Mouse (Mus musculus) embryo, embryonic 11 days (tissue): ENCODE results near the gene Ncapd2.
A peak's percentile ranks its signal among the peaks of the same experiment; 100 is the strongest.
"Not testable (repeated sequence)": the region's sequence is repeated elsewhere in the genome, so short reads cannot be mapped to it uniquely, and the experiment has no call there.

Experiments
- DNase-seq: peaks from one replicate; pipeline ENCODE4 v3.0.0-alpha.2; 2015

The Ncapd2 gene

DNA sequence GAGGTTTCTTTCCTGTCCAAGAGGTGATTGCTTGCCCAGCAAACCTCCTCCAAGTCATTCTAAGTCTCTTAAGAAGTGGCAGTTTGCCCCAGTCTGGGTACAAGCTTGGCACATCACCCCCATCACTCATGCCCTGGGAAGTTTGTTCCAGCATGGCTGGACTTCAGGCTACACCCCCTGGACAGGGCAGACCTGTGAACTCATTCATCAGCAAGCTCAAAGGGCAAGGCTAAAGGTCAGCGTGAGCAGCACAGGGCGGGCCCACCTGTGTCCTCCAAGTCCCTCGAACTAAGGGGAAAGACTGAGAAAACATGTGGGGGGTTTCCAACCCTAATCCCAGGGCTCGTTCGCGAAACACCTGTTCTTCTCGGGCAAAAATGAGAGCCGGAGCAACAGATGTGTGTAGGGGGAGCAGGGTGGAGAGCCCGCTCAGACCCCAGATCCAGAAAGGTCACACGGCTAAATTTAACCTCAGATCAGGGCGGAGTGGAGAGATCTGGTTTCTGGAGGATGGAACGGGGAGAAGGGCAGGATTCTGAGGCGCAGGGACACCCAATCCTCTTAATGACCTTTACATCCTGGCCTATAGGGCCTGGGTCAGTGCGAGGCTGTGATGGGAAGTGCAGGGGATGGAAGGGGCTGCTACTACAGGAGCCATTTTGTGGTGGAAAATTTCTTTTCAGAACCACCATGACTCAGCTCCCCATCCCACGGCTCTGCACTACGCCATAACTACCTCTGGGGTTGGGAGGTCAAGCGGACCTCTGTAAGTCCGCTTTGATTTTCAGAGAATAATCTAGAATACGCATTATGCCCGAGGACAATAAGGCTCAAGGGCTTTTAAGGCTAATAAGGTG, 27.5 kb downstream of the Ncapd2 start:
- peak; percentile 30 for DNase-seq

DNA sequence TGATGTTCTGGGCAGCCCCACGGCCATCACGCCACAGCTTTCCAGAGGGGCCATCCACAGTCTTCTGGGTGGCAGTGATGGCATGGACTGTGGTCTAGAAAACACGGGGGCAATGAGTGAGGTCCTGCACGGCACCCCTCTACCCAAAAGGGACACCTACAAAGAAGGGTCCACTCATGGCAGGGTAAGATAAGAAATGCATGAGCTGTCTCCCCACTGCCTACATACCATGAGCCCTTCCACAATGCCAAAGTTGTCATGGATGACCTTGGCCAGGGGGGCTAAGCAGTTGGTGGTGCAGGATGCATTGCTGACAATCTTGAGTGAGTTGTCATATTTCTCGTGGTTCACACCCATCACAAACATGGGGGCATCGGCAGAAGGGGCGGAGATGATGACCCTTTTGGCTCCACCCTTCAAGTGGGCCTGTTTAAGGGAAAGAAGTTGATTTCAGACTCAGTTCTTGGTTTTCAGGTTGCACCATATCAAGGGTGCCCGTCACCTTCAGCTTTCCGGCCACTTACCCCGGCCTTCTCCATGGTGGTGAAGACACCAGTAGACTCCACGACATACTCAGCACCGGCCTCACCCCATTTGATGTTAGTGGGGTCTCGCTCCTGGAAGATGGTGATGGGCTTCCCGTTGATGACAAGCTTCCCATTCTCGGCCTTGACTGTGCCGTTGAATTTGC, 28.7 kb downstream of the Ncapd2 start:
- DNase-seq = not testable (repeated sequence)

DNA sequence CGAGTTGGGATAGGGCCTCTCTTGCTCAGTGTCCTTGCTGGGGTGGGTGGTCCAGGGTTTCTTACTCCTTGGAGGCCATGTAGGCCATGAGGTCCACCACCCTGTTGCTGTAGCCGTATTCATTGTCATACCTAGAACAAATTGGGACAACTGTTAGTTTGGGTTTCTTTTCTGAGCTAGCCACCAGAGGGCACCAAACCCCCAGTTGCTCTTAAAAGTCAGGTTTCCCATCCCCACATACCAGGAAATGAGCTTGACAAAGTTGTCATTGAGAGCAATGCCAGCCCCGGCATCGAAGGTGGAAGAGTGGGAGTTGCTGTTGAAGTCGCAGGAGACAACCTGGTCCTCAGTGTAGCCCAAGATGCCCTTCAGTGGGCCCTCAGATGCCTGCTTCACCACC, 29.5 kb downstream of the Ncapd2 start:
- peak; percentile 69 for DNase-seq

DNA sequence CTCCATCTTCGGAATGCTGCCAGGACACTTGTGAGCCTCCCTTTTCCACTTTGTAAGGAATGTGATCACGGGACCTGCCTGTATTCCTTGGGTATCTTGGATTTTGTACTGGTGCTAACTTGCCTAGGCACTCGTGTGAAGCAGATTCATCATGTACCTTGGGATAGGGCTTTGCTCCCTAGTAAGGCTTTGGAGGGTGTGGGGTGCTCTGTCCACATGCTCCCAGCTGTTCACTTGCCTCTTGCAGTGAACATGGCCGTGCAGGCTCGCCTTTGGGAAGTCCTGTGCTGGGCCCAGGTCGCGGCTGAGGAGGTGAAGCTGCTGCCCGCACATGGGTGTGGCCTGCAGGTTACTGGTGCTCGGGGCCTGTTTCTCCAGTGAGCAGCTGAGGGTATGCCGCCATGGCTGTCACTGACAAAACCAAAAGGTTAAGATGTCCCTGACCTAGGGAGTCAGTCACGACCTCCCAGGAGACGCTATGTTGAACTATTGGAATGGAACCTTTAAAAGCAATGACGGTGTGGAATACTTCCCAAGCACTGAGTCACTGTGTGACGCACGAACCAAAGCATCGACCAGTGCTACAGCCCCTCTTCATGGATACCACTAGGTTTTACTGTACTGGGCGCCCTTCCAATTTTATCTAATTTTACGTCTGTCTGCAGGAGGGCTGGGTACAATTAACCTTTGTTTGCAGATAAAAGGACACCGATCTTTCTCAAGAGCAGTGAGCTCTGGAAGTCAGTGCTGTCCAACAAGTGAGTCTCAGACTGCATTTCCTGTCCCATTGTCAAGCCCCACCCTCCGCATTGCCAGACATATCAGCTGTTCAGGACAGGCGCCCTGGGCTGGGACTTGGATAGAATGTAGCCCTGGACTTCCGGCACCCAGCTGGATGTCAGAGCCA, 30.4 kb downstream of the Ncapd2 start:
- peak; percentile 73 for DNase-seq

DNA sequence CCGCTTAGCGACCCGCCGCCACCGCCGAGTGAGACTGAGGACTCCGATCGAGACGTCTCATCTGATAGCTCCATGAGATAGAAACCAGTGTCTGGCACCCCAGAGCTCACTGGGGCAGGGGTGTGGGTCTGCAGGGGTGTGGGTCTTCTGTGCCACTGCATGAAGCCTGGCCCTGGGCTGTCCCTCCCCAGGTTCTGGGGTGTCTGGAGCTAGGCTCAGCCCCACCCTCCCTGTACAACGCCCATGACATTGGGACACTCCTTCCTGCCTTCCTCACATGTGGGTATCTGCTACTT, 31.0 kb downstream of the Ncapd2 start:
- peak; percentile 30 for DNase-seq

DNA sequence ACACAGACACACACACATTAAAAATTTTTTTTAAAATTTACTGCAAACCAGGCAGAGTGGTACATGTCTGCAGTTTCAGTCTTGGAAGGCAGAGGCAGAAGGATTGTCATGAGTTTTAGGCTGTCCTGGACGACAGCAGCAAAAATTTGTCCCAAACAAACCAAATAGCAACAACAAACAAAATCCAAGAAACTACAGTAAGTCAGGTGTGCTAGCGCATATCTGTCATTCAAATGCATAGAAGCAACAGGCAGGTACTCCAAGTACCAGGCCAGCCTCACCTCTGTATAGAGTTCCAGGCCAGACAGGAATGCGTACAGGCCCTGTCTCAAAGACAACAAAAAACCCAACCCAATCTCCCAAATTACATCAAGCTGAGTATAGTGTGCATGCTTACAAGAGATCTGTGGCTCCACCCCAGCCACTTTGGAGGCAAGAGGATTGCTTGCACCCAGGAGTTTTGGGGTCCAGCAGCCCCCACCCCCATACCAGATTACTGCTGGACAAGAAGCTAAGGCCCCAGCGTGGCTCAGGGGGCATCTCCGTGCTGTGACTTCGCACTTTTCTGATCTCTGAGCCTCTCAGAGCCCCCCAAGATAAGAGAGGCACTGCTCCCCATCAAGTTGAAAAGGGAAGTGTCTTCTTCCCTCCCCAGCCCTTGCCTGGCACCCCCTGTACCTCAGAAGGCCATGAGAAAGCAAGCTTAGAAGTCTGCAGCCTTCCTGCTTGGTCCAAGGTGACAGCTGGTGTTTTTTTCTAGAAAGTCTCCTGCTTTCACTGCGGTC, 31.5 kb downstream of the Ncapd2 start:
- no peak for DNase-seq

DNA sequence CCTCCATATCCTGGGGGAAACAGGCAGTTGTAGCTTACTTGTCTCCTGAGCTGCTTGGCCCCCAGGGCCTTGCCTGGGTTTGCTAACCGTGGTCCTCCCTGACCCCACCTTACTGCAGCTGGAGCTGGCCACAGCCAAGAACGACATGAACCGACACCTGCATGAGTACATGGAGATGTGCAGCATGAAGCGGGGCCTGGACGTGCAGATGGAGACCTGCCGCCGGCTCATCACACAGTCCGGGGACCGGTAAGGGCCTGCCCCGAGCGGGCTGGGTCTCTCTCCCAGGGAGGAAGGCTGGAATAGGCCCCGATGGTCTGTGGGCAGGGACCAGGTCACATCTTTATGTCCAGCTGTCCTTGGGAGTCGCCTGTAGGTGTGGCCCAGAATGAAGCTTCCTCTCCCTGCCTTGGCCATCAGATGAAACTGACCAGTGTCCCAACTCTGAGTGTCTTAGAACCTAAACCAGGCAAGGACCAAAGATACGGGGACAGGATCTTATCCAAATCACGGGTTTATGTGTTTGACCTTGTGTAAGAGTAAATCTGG, 32.5 kb downstream of the Ncapd2 start:
- no peak for DNase-seq

DNA sequence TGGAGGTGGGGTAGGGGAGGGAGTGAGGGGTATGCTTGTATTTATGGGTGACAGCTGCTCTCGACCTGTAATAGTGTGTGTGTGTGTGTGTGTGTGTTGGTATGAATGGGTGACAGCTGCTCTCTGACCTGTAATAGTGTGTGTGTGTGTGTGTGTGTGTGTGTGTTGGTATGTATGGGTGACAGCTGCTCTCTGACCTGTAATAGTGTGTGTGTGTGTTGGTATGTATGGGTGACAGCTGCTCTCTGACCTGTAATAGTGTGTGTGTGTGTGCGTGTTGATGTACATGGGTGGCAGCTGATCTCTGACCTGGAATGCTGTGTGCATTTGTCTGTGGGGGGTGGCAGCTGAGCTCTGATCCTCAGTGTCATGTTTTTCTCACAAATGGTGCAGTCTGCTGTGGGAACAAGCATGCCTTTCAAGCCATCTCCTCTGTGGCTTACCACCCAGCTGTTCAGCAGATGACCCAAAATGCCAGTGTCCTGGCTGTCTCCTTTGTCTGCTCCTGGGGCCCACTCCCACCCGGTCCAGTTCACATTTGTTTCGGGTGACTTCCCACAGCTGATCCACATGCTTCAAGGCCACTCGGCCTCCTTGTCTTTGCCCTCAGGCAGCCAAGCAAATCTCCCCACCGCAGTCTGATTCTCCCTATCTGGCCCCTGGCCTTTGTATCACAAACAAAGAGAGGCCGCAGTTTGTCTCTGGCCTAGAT, 34.4 kb downstream of the Ncapd2 start:
- peak; percentile 66 for DNase-seq

DNA sequence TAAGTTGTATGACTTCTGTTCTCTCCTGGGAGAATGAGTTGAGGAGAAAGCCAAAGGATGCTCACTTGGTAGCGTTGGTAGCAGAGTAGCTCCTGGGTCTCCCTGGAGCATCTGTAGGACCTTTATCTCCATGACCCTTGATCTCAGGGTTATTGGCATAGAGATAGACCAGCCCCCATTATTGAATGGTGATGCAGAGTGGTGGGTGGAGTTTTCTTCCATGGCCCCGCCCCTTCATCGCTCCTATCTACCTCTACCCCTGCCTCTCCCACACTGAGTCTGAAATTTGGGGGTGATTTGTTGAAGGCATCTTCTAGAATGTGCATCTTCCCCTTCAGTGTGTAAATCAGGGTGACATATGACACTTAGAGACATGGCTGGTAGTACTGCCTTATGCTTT, 35.0 kb downstream of the Ncapd2 start:
- DNase-seq = no peak

DNA sequence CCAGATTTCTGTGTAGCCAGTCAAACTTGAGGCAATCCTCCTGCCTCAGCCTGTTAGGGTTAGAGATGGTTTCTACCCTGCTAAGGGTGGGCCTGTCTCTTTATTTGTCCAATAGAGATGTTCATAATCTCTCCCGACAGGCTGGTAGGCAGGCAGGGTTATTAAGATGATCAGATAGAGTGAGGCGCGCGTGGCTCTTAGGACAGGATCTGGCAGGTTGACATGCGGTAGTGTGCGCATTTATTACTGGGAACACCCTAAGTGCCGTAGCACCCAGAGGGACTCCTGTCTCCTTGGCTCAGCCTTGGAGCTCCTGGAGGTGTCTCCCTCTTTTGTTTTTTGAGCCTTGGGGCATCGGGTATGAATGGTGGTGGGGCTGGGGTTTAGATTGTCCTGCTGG, 36.2 kb downstream of the Ncapd2 start:
- DNase-seq = no peak

DNA sequence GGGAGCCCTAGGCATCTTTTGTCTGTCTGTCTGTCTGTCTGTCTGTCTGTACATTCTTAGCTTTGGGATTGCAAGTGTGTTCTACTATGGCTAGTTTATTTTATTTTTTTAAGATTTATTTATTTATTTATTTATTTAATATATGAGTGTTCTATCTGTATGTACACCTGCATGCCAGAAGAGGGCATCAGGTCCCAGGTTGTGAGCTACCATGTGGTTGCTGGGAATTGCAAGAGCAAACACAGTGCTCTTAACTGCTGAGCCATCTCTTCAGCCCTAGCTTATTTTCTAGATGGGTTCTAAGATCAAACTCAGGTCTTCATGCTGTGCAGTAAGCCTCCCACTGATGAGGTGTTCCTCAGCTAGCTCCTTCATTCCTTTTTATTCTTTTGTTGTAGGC, 37.0 kb downstream of the Ncapd2 start:
- DNase-seq = no peak

DNA sequence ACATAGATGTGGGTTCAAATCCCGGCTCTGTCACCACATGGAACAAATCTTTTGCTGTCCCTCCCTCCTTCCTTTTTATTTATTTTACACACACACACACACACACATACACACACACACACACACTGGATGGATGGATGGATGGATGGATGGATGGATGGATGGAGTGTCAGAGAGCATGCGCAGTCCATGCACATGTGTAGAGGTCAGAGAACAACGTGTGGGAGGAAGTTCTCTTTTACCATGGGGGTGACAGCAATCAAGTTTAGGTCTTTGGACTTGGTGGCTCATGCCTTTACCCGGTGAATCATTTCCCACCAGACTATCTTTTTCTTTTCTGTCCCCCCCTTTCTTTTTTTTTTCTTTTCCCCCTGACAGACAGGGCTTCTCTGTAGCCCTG, 37.8 kb downstream of the Ncapd2 start:
- DNase-seq = no peak

DNA sequence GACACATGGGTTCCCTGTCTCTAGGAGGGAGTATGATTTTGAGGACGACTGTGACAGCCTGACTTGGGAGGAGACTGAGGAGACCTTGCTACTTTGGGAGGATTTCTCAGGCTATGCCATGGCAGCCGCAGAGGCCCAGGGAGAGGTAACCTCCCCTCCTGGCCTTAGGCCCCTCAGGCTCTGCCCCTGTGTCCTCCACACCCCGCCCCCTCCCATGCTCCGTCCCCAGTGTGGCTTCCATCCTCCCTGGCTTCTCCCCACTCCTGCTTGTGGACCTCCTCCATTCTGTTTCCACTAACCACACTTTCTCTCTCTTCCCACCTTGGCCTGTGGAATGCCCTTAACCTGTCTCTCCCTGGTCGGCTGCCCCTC, 38.5 kb downstream of the Ncapd2 start:
- no peak for DNase-seq

DNA sequence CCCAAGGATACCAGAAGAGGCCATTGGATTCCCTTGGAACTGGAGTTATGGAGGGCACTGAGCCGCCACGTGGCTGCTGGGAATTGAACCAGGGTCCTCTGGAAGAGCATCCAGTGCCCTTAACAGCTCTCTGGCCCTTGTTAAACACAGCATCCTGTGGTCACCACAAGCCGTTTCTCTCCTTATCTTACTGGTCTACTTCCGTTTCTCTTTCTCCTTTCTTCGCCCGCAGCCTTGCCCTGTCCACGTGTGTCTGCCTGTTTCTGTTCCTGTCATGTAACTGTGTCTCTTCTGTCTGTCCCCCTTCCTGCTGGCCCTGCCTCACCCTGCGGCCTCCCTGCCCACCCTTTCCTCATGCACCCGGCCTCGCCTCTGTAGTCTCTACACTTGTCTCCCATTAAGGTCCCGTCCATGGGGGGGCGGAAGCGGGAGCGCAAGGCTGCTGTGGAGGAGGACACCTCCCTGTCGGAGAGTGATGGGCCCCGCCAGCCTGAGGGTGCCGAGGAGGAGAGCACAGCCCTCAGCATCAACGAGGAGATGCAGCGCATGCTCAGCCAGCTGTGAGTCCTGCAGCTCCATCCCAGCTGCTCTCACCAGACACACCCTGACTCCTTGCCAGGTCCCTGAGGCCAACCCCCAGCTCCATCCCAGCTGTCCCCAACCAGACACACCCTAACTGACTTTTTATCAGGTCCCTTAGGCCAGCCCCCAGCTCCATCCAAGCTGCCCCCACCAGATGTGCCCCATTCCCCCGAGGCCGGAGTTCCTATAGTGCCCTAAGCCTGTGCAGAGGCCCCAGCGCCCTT, 39.1 kb downstream of the Ncapd2 start:
- no peak for DNase-seq

DNA sequence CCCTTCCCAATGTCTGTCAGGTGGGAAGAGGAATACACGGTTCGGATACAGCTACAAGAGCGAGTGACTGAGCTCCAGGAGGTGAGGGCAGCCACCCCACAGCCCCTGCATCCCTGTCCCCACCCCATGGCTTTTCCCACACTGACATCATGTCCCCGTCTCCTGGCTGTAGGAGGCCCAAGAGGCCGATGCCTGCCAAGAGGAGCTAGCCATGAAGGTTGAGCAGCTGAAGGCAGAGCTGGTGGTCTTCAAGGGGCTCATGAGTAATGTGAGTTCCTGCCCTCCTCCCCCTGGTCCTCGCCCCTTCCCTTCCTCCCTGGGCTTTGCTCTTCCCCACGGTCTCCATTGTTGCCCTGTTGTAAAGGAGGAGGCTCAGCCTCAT, 41.9 kb downstream of the Ncapd2 start:
- no peak for DNase-seq

DNA sequence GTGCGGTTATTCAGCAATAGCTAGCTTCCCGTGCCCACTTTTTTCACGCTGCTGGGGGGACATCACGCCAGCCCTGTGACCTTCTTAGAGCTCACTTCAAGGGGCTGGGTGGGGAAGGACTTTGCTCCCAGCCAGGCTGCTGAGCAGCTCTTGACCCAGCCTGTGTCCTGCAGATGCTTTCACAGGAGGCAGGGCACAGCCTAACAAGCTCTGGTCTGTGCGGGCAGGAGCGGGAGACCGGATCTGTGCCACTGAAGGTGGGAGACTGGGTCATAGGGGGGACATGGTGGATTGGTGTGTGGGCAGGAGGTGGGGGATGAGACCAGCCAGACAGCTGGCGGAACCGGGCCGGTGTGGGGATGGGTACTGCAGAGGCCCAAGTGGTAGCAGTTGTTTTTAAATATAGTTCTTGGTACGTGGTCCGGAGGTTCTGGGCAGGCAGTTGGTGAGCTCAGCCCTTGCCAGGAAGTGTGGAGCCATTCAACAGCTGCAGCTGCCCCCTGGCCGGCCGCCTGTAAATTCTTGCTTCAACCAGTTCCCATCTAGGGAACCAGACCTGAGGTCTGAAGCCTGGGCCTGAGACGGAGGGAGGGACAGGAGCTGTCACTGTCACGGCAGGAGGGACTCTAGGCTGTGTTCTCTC, 42.5 kb downstream of the Ncapd2 start:
- DNase-seq = no peak

DNA sequence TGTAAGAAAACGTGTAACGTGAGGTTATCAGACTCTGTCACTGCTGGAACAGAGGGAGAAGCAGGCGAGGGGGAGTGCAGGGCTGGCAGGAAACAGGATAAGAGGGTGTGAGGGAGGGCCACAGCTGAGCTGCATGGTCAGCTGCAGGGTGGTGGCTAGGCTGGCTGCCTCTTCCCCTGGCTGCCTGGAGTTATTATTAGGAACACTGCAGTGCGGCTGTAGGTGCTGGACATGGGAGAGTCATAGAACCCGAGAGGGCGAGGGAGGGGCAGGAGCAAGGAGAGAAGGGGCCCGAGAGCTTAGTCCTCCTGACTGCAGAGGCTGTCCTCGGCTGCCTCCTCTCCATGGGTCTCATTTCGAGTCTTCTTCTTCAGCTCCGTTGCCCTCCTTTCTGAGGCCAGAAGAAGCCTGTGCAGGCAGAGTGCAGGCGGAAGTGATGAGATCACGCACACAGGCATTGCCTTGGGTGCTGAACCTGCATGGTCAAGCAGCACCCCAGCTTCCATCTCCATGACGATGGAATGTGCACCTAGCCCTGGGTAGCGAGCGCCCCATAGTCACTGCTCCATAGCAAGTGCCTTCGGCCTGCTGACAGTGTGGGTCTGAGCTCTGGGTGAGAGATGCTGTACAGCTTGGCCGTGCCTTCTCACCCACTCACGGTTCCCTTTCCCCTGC, 43.1 kb downstream of the Ncapd2 start:
- no peak for DNase-seq

DNA sequence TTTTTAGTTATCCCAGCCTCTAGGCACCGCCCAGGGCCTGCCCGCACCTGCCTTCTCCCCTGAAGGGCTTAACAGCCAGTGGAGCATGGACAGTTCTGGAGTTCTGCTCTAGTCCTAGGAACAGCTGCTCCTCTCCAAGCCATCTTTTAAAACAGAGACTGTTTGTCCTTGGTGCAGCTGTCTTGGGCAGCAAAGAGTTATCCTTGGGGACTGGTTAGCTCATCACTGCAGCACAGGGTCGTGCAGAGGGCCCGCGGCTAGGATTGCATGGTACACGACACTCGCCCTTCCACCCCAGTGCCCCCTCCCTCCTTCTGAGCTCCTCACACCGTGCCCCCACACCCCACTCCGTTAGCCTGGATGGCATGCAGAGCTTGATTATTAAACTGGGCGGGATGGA, 44.2 kb downstream of the Ncapd2 start:
- DNase-seq = no peak

DNA sequence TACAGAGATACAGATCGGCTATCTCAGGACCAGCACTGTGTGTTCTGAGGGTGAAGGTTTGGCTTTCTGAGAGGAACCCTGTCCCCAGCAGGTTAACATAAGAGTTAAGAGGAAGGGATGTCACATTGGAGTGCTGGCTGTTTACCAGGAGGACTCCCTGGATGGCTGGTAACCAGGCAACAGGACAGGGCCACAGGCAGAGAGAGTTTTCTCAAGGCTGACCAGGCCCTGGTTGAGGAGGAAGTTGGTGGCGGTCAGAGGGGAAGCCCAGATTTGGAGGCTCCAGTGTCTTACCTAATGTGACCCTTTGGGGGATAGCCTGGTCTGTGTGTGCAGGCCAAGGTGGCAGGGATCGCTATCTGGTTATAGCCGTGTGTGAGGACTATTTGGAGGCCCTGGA, 44.7 kb downstream of the Ncapd2 start:
- no peak for DNase-seq

DNA sequence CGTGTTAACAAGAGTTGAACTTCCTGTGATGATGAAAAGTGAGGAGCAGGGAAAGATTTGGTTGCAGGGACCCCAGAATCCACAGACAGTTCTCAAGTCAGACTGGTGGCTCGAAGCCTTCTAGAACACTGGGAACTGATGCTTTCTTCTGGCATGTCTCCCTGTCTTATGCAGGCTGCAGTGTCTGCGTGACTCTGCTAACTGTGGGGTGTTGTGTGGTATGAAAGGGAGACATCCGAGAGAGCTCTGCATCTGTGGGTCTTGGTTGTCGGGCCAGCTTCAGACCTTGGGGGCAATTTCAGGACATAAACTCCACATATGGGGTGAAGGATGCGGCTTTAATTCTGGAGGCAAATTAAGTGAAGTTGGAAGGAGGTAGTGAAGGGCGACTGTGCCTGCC, 45.4 kb downstream of the Ncapd2 start:
- DNase-seq = no peak
